Mouse (Mus musculus): ENCODE data around the gene Wbp11. TPM values are rescaled to one million over a fixed set of nuclear protein-coding genes. Genes with fewer than 3 reads are reported as not detected.
"Not testable (repeated sequence)": the region's sequence is repeated elsewhere in the genome, so short reads cannot be mapped to it uniquely, and the experiment has no call there.

Gene Wbp11
- total RNA-seq, 1 experiment from 2014 or later = 48.6 TPM

DNA sequence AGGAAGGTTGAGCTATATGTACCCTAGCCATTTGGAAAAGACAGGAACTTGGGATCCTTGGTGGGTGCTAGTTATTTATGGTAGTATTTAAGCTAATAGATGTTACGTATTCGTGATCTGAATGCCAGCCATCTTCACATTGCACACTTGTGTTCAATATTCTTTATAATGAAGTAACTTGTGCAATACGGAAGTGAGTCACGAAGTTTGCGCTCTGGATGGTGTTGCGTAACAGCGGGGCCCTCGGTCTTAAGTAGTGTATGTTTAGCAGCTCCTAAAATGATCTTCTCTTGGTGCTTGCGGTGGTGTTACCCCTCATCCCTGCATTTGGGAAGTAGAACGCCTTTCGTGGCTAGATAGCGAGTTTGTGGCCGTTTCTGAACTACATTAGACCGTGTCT, 19.0 kb downstream of the Wbp11 start:
- ATAC-seq (replicated peaks in 1 of 2; ENCODE audit: insufficient read depth in 1 of 2, low FRiP score in 2 of 2, low TSS enrichment in 1 of 2, low read depth in 1 of 2, poor library complexity in 2 of 2, severe bottlenecking in 2 of 2) = peak; percentile 34 to 46

DNA sequence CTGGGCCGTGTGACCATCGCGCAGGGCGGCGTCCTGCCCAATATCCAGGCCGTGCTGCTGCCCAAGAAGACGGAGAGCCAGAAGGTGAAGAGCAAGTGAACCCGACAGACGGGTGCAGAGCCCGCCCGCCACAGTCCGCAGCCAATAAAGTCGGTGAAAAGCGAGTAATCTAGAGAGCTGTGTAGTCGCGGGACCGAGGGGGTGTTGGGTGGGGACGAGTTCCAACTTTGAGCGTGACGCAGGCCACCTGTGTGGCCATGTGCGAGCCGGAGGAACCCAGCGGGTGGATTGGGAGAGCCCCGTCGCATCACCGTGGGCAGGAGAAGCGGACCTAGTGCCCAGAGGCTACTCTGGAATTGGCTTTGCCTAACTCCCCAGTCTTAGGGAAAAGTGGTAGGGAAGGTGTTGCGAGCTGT, 19.4 kb downstream of the Wbp11 start:
- peak in 1 of 2 experiments; percentile 15; a peak in 2 of 4 replicates for ATAC-seq (replicated peaks in 1 of 2; ENCODE audit: insufficient read depth in 1 of 2, low FRiP score in 2 of 2, low TSS enrichment in 1 of 2, low read depth in 1 of 2, poor library complexity in 2 of 2, severe bottlenecking in 2 of 2)

- ATAC-seq (replicated peaks in 1 of 2; ENCODE audit: insufficient read depth in 1 of 2, low FRiP score in 2 of 2, low TSS enrichment in 1 of 2, low read depth in 1 of 2, poor library complexity in 2 of 2, severe bottlenecking in 2 of 2) = peak; percentile 71 to 75
Measured at GRCm38 (mm10) chr6:136808014-136808417, 20.0 kb downstream of the Wbp11 start, which contains the start of gene H2afj. Gene H2afj, plus strand, starts transcription at chr6:136808244.

DNA sequence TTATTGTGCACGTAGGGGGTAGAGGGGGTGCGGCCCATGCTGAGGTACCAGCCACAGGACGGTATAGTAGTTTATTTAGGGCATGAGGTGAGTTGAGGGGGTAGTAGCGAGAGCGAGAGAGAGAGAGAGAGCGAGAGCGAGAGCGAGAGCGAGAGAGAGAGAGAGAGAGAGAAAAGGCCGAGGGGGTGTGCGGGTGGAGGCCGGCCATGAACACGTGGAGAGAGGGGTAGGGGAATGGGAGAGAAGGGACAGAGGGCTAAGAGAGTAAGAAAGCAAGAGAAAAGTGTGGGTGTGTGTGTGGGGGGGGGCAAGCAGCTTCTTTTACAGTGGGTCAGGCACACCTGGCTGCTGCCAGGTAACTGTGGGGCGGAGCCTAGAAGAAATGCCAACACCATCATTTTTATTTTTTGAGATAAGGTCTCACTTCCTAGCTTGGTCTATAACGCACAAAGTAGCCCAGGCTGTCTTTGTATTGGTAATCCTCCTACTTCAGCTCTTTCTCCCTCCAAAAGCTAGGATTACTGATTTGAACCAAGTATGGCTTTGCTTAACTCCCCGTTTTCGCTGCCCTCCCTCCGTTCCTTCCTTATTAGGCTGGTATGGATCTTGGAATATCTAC, 20.5 kb downstream of the Wbp11 start:
- ATAC-seq (replicated peaks in 1 of 2; ENCODE audit: insufficient read depth in 1 of 2, low FRiP score in 2 of 2, low TSS enrichment in 1 of 2, low read depth in 1 of 2, poor library complexity in 2 of 2, severe bottlenecking in 2 of 2) = no peak

- no peak for ATAC-seq (replicated peaks in 1 of 2; ENCODE audit: insufficient read depth in 1 of 2, low FRiP score in 2 of 2, low TSS enrichment in 1 of 2, low read depth in 1 of 2, poor library complexity in 2 of 2, severe bottlenecking in 2 of 2)
Measured at GRCm38 (mm10) chr6:136806819-136807218, 21.2 kb downstream of the Wbp11 start.

GRCm38 (mm10) chr6:136805409-136805775, 22.6 kb downstream of the Wbp11 start:
- no peak for ATAC-seq (replicated peaks in 1 of 2; ENCODE audit: insufficient read depth in 1 of 2, low FRiP score in 2 of 2, low TSS enrichment in 1 of 2, low read depth in 1 of 2, poor library complexity in 2 of 2, severe bottlenecking in 2 of 2)

DNA sequence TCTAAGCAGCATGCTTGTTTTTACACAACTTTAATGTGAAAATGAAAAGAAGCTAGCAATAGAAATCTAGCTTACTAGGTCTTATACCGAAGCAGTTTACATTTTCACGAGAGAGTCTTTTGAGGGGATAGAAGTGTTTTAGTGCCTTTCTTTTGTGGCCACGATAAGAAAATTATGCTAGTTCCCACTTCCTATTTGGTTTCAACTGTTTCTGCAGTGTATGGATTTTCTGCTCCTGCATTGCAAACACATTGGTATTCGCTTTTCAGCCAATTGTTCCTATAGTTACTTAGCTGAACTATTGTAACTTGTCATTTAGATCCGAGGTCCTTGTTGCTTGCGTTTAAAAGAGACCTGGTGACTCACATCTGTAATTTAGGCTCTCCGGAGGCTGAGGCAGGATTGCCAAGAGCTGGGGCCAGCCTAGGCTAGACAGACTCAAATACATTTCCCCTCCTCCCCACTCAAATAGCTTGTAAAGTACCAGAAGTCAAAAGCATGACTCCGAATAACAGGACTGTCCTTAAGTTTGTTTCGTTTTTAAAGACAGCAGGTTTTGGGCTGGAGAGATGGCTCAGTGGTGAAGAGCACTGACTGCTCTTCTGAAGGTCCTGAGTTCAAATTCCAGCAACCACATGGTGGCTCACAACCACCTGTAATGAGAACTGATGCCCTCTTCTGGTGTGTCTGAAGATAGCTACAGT, 23.2 kb downstream of the Wbp11 start:
- no peak for ATAC-seq (replicated peaks in 1 of 2; ENCODE audit: insufficient read depth in 1 of 2, low FRiP score in 2 of 2, low TSS enrichment in 1 of 2, low read depth in 1 of 2, poor library complexity in 2 of 2, severe bottlenecking in 2 of 2)

DNA sequence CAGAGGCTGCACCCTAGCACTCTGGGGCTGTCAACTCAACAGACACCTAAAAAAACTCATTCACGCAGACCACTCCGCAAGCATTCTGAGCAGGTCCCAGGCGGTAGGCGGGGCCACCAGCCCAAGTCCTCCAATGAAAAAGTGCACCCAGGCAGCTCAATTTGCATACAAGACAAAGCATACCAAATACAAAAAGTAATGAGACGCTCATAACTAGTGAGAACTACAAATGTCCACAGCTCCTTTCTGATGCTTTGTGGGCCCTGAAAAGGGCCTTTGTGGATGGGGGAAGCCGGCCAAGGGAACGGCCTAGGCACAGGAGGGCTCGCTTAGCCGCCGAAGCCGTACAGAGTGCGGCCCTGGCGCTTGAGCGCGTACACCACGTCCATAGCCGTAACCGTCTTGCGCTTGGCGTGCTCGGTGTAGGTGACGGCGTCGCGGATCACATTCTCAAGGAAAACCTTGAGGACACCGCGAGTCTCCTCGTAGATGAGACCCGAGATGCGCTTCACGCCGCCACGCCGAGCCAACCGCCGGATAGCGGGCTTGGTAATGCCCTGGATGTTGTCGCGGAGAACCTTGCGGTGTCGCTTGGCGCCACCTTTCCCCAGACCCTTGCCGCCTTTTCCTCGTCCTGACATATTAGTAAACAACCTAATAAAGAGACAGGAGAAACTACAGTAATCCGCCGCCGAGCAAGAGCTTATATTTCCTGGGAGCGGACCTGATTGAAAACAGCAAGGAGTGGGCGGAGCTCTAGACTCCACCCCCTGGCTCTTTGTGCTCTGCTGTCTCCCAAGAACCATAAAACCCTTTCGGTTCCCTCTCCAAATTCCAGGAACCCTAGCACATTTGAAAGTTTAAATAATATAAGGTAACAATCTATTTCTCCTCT, 24.0 kb downstream of the Wbp11 start, which contains the start of gene Hist4h4:
TSS of gene Hist4h4 (minus strand) at position 677 of the 895 bp plus-strand sequence.
- peak; percentile 65 to 70 for ATAC-seq (replicated peaks in 1 of 2; ENCODE audit: insufficient read depth in 1 of 2, low FRiP score in 2 of 2, low TSS enrichment in 1 of 2, low read depth in 1 of 2, poor library complexity in 2 of 2, severe bottlenecking in 2 of 2)

DNA sequence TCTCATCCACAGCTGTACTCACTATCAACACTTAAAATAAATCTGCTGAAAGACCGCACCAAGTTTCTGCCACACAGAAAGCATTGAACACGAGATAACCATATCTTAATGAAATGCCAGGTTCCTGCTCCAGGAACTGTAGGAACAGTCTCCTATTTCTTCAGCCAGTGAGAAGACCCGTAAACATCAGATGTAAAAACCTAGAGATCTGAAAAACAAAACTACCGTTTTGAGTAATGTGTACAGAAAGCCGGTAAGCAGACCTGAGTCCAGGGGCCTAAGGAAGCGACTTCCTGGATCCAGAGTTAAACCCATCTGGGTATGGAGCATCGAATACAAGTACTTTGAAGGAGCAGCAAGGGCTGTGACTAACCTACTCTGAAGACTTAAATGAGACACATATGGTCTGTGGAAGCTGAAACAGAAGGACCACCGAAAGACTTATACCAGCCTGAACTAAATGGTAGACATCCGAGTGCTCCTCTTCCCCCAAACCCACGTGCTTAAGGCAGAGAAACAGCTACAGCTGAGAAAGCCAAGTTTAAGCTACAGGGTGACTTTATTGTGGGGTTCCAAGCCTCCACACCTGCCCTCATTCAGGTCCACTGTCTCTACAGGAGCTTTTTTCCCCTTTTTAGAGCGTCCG, 24.8 kb downstream of the Wbp11 start:
- ATAC-seq (replicated peaks in 1 of 2; ENCODE audit: insufficient read depth in 1 of 2, low FRiP score in 2 of 2, low TSS enrichment in 1 of 2, low read depth in 1 of 2, poor library complexity in 2 of 2, severe bottlenecking in 2 of 2) = no peak; a peak in 1 of 4 replicates

DNA sequence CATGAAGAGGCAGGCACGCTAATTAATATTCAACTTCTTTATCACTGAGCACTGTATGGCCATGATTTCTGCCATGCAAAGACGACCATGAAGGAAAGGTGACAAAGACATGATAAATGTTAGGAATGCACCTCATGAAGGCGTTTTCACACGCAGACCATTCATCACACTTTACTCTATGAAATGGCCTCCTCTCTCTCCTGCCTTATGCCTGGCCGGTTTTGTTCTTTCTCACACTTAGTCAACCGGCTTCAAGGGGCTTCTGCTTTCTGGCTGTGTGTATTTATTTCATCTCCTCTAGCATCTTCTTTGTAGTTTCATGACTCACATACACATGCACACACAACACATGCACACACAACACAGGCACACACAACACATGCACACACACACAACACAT, 26.8 kb downstream of the Wbp11 start:
- no peak for ATAC-seq (replicated peaks in 1 of 2; ENCODE audit: insufficient read depth in 1 of 2, low FRiP score in 2 of 2, low TSS enrichment in 1 of 2, low read depth in 1 of 2, poor library complexity in 2 of 2, severe bottlenecking in 2 of 2)

- ATAC-seq (replicated peaks in 1 of 2; ENCODE audit: insufficient read depth in 1 of 2, low FRiP score in 2 of 2, low TSS enrichment in 1 of 2, low read depth in 1 of 2, poor library complexity in 2 of 2, severe bottlenecking in 2 of 2) = no peak
Measured at GRCm38 (mm10) chr6:136800710-136801109, 27.3 kb downstream of the Wbp11 start.

- ATAC-seq (replicated peaks in 1 of 2; ENCODE audit: insufficient read depth in 1 of 2, low FRiP score in 2 of 2, low TSS enrichment in 1 of 2, low read depth in 1 of 2, poor library complexity in 2 of 2, severe bottlenecking in 2 of 2) = not testable (repeated sequence)
Measured at GRCm38 (mm10) chr6:136797874-136798693, 29.9 kb downstream of the Wbp11 start.

DNA sequence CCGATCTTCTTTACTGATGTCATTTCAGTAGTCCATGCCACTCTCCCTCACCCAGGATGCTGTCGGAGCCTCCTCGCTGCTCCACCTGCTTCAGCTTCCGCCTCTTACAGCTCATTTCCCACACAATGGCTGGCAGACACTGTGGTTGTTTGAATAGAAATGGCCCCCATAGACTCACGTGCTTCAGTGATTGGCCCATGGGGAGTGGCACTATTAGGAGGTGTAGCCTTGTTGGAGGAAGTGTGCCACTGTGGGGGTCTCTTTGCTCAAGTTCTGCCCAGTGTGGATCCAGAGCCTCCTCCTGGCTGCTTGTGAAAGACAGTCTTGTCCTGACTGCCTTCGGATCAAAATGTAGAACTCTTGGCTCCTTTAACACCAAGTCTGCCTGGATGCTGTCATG, 32.2 kb downstream of the Wbp11 start:
- no peak for ATAC-seq (replicated peaks in 1 of 2; ENCODE audit: insufficient read depth in 1 of 2, low FRiP score in 2 of 2, low TSS enrichment in 1 of 2, low read depth in 1 of 2, poor library complexity in 2 of 2, severe bottlenecking in 2 of 2)

DNA sequence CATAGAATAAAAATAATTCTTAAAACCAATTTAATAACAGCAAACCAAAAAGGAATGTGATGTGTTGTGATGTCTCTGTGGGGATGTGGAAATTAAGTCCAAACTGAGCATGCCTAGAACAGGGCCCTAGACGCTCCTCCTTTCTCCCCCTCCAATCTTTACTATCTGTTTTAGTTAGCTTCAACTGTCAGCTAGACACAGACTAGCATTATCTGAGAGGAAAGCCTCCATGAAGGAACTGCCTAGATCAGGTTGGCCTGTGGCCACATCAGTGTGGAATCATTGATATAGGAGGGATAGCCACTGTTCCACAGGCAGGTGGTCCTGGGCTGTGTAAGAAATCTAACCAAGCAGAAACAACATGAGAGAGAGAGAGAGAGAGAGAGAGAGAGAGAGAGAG, 32.9 kb downstream of the Wbp11 start:
- ATAC-seq (replicated peaks in 1 of 2; ENCODE audit: insufficient read depth in 1 of 2, low FRiP score in 2 of 2, low TSS enrichment in 1 of 2, low read depth in 1 of 2, poor library complexity in 2 of 2, severe bottlenecking in 2 of 2) = no peak

- ATAC-seq (replicated peaks in 1 of 2; ENCODE audit: insufficient read depth in 1 of 2, low FRiP score in 2 of 2, low TSS enrichment in 1 of 2, low read depth in 1 of 2, poor library complexity in 2 of 2, severe bottlenecking in 2 of 2) = no peak
Measured at GRCm38 (mm10) chr6:136793831-136794525, 34.1 kb downstream of the Wbp11 start.

Measured in hematopoietic stem cell, adult 5-6 weeks (primary cell).